Mouse (Mus musculus) liver, postnatal 0 days (tissue): ENCODE measurements around the gene Pias3.

Experiments used
- CTCF ChIP-seq: sonication (generic); IDR thresholded peaks from 2 replicates; pipeline ENCODE4 v1.5.1; 2016; ENCODE audit warnings: antibody characterized with exemption, low read depth
- EP300 ChIP-seq: IDR thresholded peaks from 2 replicates; pipeline ENCODE4 v1.6.1; 2016; ENCODE audit warnings: antibody characterized with exemption, low read depth, mild to moderate bottlenecking

- TF ChIP-seq EP300 (no peak), CTCF (no peak)
Observed at GRCm38 (mm10) chr3:96696198-96696765, at the start of gene Pias3.
